Mouse (Mus musculus) liver, postnatal 0 days (tissue): Measurements from ENCODE around the gene Stk32c. TPM values are rescaled to one million over a fixed set of nuclear protein-coding genes. Genes with fewer than 3 reads are reported as not detected.

Source experiments
- ATAC-seq: fragments of 200-750 bp; cut with Nextera tagmentation; 2 replicates; pipeline ENCODE4 v1.8.0; 2017; ENCODE audit warnings: mild to moderate bottlenecking, moderate library complexity
- DNase-seq: peaks from one replicate; pipeline ENCODE4 v3.0.0-alpha.2; 2016
- H3K27ac ChIP-seq: fragments of 300-500 bp; sonication (generic); 2 replicates; pipeline ENCODE4 v1.5.1; 2014; ENCODE audit warnings: antibody characterized with exemption, moderate library complexity, mild to moderate bottlenecking, low read depth
- H3K27me3 ChIP-seq: fragments of 300-500 bp; sonication (generic); 2 replicates; pipeline ENCODE4 v1.6.1; 2014; ENCODE audit warnings: low read length, control low read depth, mixed read lengths; ENCODE audit not compliant: insufficient read depth
- H3K36me3 ChIP-seq: fragments of 300-500 bp; sonication (generic); replicated peaks from 2 replicates; pipeline ENCODE4 v1.6.1; 2014; ENCODE audit warnings: mild to moderate bottlenecking, control low read depth, low read length, moderate library complexity, mixed read lengths; ENCODE audit not compliant: insufficient read depth
- H3K4me1 ChIP-seq: fragments of 300-500 bp; sonication (generic); 2 replicates; pipeline ENCODE4 v1.6.1; 2014; ENCODE audit warnings: antibody characterized with exemption, mild to moderate bottlenecking, control low read depth; ENCODE audit not compliant: insufficient read depth
- H3K4me2 ChIP-seq: fragments of 300-500 bp; sonication (generic); 2 replicates; pipeline ENCODE4 v1.6.1; 2014; ENCODE audit warnings: low read depth, mild to moderate bottlenecking, low read length, moderate library complexity, mixed read lengths
- H3K4me3 ChIP-seq: fragments of 300-500 bp; sonication (generic); 2 replicates; pipeline ENCODE4 v1.5.1; 2014; ENCODE audit warnings: low read depth, low read length
- H3K9ac ChIP-seq: fragments of 300-500 bp; sonication (generic); replicated peaks from 2 replicates; pipeline ENCODE4 v1.6.1; 2014; ENCODE audit warnings: mild to moderate bottlenecking, moderate library complexity
- H3K9me3 ChIP-seq: fragments of 300-500 bp; sonication (generic); 2 replicates; pipeline ENCODE4 v1.6.1; 2016; ENCODE audit warnings: mild to moderate bottlenecking, control low read depth, low read length, mixed read lengths
- CTCF ChIP-seq: sonication (generic); IDR thresholded peaks from 2 replicates; pipeline ENCODE4 v1.5.1; 2016; ENCODE audit warnings: antibody characterized with exemption, low read depth
- EP300 ChIP-seq: IDR thresholded peaks from 2 replicates; pipeline ENCODE4 v1.6.1; 2016; ENCODE audit warnings: antibody characterized with exemption, low read depth, mild to moderate bottlenecking
- WGBS: fragments of 180-500 bp; shearing (Covaris S2); extraction: QIAGEN DNeasy Blood & Tissue Kit; methylation state at CpG from one replicate; pipeline ENCODE4 v1.1.7; 2014; ENCODE audit not compliant: insufficient replicate concordance; 5-methylcytosine and 5-hydroxymethylcytosine counted together
- polyA plus RNA-seq: library from polyadenylated mRNA; unstranded; fragments of >200 nt; fragmentation: Nextera tagmentation; extraction: Ambion mirVana; gene quantifications from 2 replicates; pipeline ENCODE4 v1.2.1, GENCODE M21; 2015

The Stk32c gene
- polyA plus RNA-seq, 1 experiment from 2014 or later = not detected

DNA sequence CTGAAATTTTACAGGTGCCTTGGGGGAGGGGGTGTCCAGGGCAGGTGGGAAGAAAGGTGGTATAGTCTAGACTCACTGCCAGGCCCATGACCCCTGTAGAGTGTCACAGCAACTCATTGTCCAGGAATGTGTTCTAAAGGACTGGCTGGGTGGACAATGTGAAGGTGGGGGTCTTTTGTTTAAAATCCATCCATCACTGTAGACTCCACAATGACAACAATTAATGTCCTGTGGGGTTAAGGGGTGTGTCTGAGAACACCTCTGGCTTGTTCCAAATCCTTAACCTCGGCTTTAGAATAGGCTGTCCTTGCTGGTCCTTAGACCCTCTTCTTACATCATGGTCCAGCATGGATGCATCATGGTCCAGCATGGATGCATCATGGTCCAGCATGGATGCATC, 128.8 kb downstream of the Stk32c start:
- H3K4me1 ChIP-seq = no peaks in the 10 kb centered on the region
- ATAC-seq (no peak), DNase-seq (no peak)
- no peak overlapping the region for H3K9ac ChIP-seq
- H3K27me3 ChIP-seq = peaks cover 37% of the 10 kb centered on the region
- 80% methylated on average over 1 of the region's 1 CpGs for WGBS
- H3K4me3 ChIP-seq = no peak overlapping the region
- H3K36me3 ChIP-seq = no peaks in the 10 kb centered on the region
- no peak overlapping the region for H3K27ac ChIP-seq
- TF ChIP-seq EP300 (no peak), CTCF (no peak)
- 0 out of 2 replicates have a peak, but pooled peaks cover 2% of the 10 kb centered on the region for H3K9me3 ChIP-seq
- no peak overlapping the region for H3K4me2 ChIP-seq

DNA sequence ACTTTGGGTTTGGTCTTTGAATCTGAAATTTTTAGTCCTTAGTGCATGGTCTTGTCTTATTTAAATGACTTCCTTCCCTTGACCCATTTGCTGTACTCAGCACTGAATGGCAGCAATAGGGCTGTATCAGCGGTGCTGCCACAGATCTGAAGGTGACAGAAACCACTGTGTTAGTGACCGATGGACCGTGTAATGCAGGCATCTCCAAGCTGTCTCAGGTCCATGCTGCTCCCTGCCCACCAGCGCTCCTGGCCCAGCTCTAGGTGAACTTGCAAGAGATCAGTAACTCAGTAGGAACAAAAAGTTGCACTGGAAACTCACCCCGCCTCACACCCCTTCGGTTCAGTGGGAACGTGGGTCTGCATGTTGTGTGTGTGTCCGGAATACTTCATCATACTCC, 130.8 kb downstream of the Stk32c start:
- Histone ChIP-seq H3K27ac (no peak overlapping the region), H3K4me3 (no peak overlapping the region), H3K36me3 (no peaks in the 10 kb centered on the region), H3K4me1 (no peaks in the 10 kb centered on the region), H3K4me2 (no peak overlapping the region), H3K9ac (no peak overlapping the region), H3K9me3 (0 out of 2 replicates have a peak, but pooled peaks cover 2% of the 10 kb centered on the region), H3K27me3 (peaks cover 31% of the 10 kb centered on the region)
- TF ChIP-seq CTCF (no peak), EP300 (no peak)
- DNase-seq = no peak
- no peak for ATAC-seq
- WGBS = 82% methylated on average over 8 of the region's 8 CpGs

DNA sequence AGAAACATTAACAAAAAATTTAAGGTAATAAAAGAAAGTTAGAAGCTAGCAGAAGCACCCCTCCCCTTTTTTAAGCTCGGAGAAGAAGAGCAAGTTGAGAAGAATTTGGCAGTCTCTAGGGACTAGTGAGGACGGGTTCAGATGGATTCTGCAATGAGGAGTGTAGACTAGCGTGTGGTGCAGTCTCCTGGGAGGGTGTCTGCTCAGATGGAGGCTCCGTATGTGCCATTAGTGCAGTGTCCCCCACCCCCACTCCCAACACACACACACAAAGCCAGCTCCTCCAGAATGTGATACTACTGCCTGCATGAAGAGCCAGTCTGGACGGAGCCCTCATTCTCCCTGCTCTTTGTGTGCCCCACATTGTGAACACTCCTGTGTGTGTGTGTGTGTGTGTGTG, 131.9 kb downstream of the Stk32c start:
- Histone ChIP-seq H3K4me3 (no peak overlapping the region), H3K4me1 (no peaks in the 10 kb centered on the region), H3K4me2 (no peak overlapping the region), H3K27me3 (peaks cover 19% of the 10 kb centered on the region), H3K9me3 (0 out of 2 replicates have a peak, but pooled peaks cover 2% of the 10 kb centered on the region), H3K27ac (no peak overlapping the region), H3K36me3 (no peaks in the 10 kb centered on the region), H3K9ac (no peak overlapping the region)
- WGBS = 66% methylated on average over 5 of the region's 5 CpGs
- TF ChIP-seq EP300 (no peak), CTCF (no peak)
- no peak for ATAC-seq
- DNase-seq = no peak

DNA sequence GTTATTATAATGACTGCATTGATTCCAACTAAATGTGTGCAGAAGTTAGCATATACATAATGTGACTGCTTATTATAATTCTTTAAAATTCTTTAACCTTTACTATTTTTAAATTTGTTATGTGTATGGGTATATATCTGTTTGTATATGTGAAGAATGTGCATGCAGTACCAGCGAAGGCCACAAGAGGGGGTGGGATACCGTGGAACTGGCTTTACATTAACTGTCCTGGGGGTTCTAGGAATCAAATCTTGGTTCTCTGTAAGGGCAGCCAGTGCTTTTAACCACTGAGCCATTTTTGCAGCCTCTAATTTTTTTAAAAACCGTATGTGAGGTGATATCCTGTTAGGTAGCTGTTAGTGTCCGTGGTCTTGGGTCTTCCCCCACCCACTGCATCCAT, 132.4 kb downstream of the Stk32c start:
- ATAC-seq (no peak), DNase-seq (no peak)
- 68% methylated on average over 4 of the region's 4 CpGs for WGBS
- no peak overlapping the region for H3K9ac ChIP-seq
- 0 out of 2 replicates have a peak, but pooled peaks cover 2% of the 10 kb centered on the region for H3K9me3 ChIP-seq
- no peaks in the 10 kb centered on the region for H3K4me1 ChIP-seq
- TF ChIP-seq EP300 = no peak
- TF ChIP-seq CTCF = peak; percentile 53
- no peak overlapping the region for H3K4me3 ChIP-seq
- H3K27me3 ChIP-seq = peaks cover 15% of the 10 kb centered on the region
- H3K36me3 ChIP-seq = no peaks in the 10 kb centered on the region
- H3K27ac ChIP-seq = no peak overlapping the region
- H3K4me2 ChIP-seq = no peak overlapping the region

DNA sequence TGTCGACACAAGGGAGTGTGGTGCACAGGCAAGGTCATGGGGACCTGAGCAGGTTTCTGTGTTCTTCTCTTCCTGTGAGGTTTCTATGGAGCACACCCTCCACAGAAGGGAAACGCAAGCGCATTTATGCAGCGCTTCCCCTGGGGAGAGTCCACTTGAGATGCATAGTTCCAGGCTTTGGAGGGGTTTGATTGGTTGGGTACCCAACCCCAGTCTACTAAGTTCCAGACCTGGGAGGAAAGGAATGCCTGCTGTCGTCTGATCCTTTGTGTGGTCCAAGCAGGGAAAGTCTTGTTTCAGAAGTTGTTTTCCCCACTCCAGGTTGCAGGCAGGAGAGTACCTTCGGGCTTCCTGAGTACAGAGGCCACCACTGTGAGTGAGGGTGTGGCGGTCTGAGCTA, 134.0 kb downstream of the Stk32c start:
- H3K4me2 ChIP-seq = no peak overlapping the region
- H3K36me3 ChIP-seq = no peaks in the 10 kb centered on the region
- TF ChIP-seq CTCF (no peak), EP300 (no peak)
- no peak for ATAC-seq
- 0 out of 2 replicates have a peak, but pooled peaks cover 2% of the 10 kb centered on the region for H3K27me3 ChIP-seq
- DNase-seq = no peak
- 0 out of 2 replicates have a peak, but pooled peaks cover 2% of the 10 kb centered on the region for H3K9me3 ChIP-seq
- no peak overlapping the region for H3K27ac ChIP-seq
- H3K4me3 ChIP-seq = no peak overlapping the region
- H3K4me1 ChIP-seq = no peaks in the 10 kb centered on the region
- no peak overlapping the region for H3K9ac ChIP-seq
- 63% methylated on average over 7 of the region's 7 CpGs for WGBS

DNA sequence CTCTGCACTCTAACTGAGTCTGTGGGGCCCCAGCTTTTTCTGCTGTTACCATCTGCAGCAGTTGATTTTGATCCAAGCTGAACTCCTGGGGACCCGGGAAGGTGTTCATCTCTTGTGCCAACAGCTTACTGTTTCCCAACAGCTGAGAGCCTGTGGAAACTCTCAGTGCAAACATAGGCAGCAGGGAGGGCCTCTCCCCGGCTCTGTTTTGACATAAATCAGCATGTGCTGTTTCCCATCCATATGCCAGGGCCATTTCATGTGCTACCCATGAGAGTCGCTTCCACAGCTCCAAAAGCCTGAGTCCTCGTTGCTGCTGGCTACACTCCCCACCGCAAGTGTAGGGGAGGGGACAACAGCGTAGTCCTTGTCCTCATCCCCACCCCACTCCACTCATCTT, 134.9 kb downstream of the Stk32c start:
- Histone ChIP-seq H3K9me3 (0 out of 2 replicates have a peak, but pooled peaks cover 2% of the 10 kb centered on the region), H3K27me3 (0 out of 2 replicates have a peak, but pooled peaks cover under 1% of the 10 kb centered on the region), H3K36me3 (no peaks in the 10 kb centered on the region), H3K27ac (no peak overlapping the region), H3K4me1 (no peaks in the 10 kb centered on the region), H3K4me3 (no peak overlapping the region), H3K9ac (no peak overlapping the region), H3K4me2 (no peak overlapping the region)
- DNase-seq = no peak
- no peak for TF ChIP-seq CTCF
- TF ChIP-seq EP300 = no peak
- no peak for ATAC-seq
- WGBS = 61% methylated on average over 6 of the region's 6 CpGs

DNA sequence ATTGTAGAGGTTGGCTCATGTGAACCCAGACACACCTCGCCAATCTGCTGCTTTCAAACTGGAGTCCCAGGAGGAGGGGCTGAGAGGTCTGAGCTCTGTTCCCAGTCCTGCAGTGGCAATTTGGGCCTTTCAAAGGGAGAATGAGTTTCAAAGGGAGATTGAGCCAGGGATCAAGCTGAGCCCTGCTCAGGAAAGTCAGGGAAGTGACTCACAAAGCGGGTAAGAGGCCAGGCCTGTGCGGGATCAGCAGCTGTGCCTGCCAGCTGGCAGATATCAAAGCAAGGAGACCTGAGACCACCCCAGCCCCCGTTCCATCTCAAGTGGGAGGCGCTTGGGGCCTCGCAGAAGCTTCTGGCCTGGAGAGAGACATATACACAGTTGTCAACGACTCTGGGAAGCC, 135.8 kb downstream of the Stk32c start:
- Histone ChIP-seq H3K27ac (no peak overlapping the region), H3K36me3 (no peaks in the 10 kb centered on the region)
- no peak for ATAC-seq

More for the DNA sequence above, 135.8 kb downstream of the Stk32c start:
- no peaks in the 10 kb centered on the region for H3K27me3 ChIP-seq
- H3K9me3 ChIP-seq = 0 out of 2 replicates have a peak, but pooled peaks cover 2% of the 10 kb centered on the region
- H3K4me3 ChIP-seq = no peak overlapping the region
- H3K4me2 ChIP-seq = no peak overlapping the region
- TF ChIP-seq EP300 = no peak
- no peak for TF ChIP-seq CTCF
- DNase-seq = no peak
- no peaks in the 10 kb centered on the region for H3K4me1 ChIP-seq
- no peak overlapping the region for H3K9ac ChIP-seq
- 39% methylated on average over 7 of the region's 7 CpGs for WGBS
